Comparison of ENCODE assay signal across 9 mouse cellular contexts in the genomic region with DNA sequence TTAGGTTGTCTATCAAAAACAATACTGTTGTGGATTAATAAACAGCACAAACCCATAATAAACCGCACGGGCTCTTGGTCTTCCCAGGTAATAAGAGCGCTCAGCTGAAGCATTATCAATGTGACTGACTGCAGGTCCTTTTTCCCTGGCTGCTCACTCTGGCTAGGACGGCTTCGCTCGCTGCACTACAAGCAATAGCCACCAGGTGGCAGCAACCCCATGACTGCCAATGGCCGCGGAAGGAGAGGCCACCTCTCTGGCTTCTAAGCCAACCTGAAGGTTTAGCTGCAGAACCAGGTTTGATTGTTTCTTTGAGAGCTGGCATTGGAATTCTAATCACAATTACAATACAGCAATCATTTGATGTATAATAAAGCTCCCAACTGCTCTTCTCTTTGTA. TPM values are rescaled to one million over a fixed set of nuclear protein-coding genes. Genes with fewer than 3 reads are reported as not detected.
DNase-seq lines count a peak whose midpoint lies in the region; ATAC-seq and TF ChIP-seq lines count a peak whose summit lies in the region.
"Had no signal": no experiment of that assay in that cellular context is flagged by ENCODE, and none has a peak within 500 bp of the region (broad histone marks: within the 10 kb centered on the region; RNA-seq: fewer than 3 reads in every experiment).

No protein-coding gene starts in this region.

- no peak for TF ChIP-seq EP300 in lung, postnatal 0 days (IDR thresholded peaks at IDR 0.05)

- H3K36me3 ChIP-seq in lung, postnatal 0 days (ENCODE audit: insufficient read depth, low read length), result no peaks in the 10 kb centered on the region
- H3K36me3 ChIP-seq: limb, embryonic 12.5 days had no signal

- H3K27ac ChIP-seq in lung, postnatal 0 days (ENCODE audit: low read length), result no peak overlapping the region
- H3K27ac ChIP-seq: limb, embryonic 12.5 days had no signal

- WGBS in lung, postnatal 0 days, result 10% methylated on average over 8 of the region's 8 CpGs

- peak; percentile 99 for TF ChIP-seq CTCF in lung, postnatal 0 days (IDR thresholded peaks at IDR 0.05)

- H3K27me3 ChIP-seq in lung, postnatal 0 days (replicated peaks; ENCODE audit: insufficient read depth, low read length), result no peaks in the 10 kb centered on the region
- H3K27me3 ChIP-seq: limb, embryonic 12.5 days had no signal

- peak; percentile 88 for ATAC-seq in erythroblast, adult 5-6 weeks (replicated peaks; ENCODE audit: low FRiP score, poor library complexity, severe bottlenecking)
- ATAC-seq in lung, postnatal 0 days, result peak; percentile 75

- H3K4me2 ChIP-seq in lung, postnatal 0 days (replicated peaks; ENCODE audit: low read depth, low read length), result no peak overlapping the region
- H3K4me2 ChIP-seq: limb, embryonic 12.5 days had no signal

- no peak overlapping the region for H3K9ac ChIP-seq in lung, postnatal 0 days (replicated peaks; ENCODE audit: low read depth)
- H3K9ac ChIP-seq: limb, embryonic 12.5 days had no signal

- DNase-seq in ES-CJ7 (ENCODE audit: low read depth, low spot score), result peak; percentile 71
- DNase-seq in brain, adult 2 months (ENCODE audit: low read depth, low spot score), result peak; percentile 81
- DNase-seq in heart, postnatal 4 days, result peak; percentile 86
- DNase-seq in layer of hippocampus, adult 18-20 months (ENCODE audit: low spot score in 2 of 2), result peak; percentile 55 to 76
- DNase-seq in lung, postnatal 0 days (ENCODE audit: low spot score), result peak; percentile 68
- DNase-seq in retina, adult 2 months (ENCODE audit: low read depth, low spot score), result peak; percentile 64
- DNase-seq in thymus, postnatal 25 days, result peak; percentile 74

- H3K4me1 ChIP-seq in lung, postnatal 0 days (ENCODE audit: insufficient read depth, low read depth, low read length), result no peaks in the 10 kb centered on the region
- H3K4me1 ChIP-seq: limb, embryonic 12.5 days had no signal

- no peak overlapping the region for H3K4me3 ChIP-seq in lung, postnatal 0 days (ENCODE audit: low read depth, low read length)
- H3K4me3 ChIP-seq: limb, embryonic 12.5 days had no signal

- H3K9me3 ChIP-seq in lung, postnatal 0 days (ENCODE audit: low read length), result no peaks in the 10 kb centered on the region

RNA-seq across cellular contexts. Expression of gene Cybrd1, which starts 37.8 kb away (rescaled TPM):
- not detected in 2 replicates for total RNA-seq in erythroblast, adult 5-6 weeks (2015; ENCODE audit: low replicate concordance)
- total RNA-seq in erythroblast, adult 5-6 weeks (2017; ENCODE audit: low replicate concordance), result not detected in 2 replicates
- total RNA-seq in heart, postnatal 4 days (2021), result 1 to 10 TPM; 1.2 to 1.3 TPM
- total RNA-seq in layer of hippocampus, adult 18-20 months (2021), result 1 to 10 TPM; 1.9 to 3.1 TPM
- polyA plus RNA-seq in lung, postnatal 0 days (2015; fragmentation: Nextera tagmentation; extraction: Ambion mirVana), result 4.1 and 4.5 TPM in 2 replicates

RNA-seq across cellular contexts. Expression of gene Dync1i2, which starts 56.0 kb away (rescaled TPM):
- 42.7 and 43.7 TPM in 2 replicates for total RNA-seq in erythroblast, adult 5-6 weeks (2015; ENCODE audit: low replicate concordance)
- total RNA-seq in erythroblast, adult 5-6 weeks (2017; ENCODE audit: low replicate concordance), result 43.8 and 50.0 TPM in 2 replicates
- 10 to 100 TPM; 96.0 to 99.1 TPM for total RNA-seq in heart, postnatal 4 days (2021)
- 100 to 1,000 TPM; 123 to 131 TPM for total RNA-seq in layer of hippocampus, adult 18-20 months (2021)
- polyA plus RNA-seq in lung, postnatal 0 days (2015; fragmentation: Nextera tagmentation; extraction: Ambion mirVana), result 76.6 and 83.9 TPM in 2 replicates
